Mouse (Mus musculus): Measurements from ENCODE around the gene Asgr1. TPM values are rescaled to one million over a fixed set of nuclear protein-coding genes. Genes with fewer than 3 reads are reported as not detected.
"Not testable (repeated sequence)": the region's sequence is repeated elsewhere in the genome, so short reads cannot be mapped to it uniquely, and the experiment has no call there.

Asgr1 gene
- polyA plus RNA-seq, 1 experiment from 2014 or later, result 2.9 TPM

DNA sequence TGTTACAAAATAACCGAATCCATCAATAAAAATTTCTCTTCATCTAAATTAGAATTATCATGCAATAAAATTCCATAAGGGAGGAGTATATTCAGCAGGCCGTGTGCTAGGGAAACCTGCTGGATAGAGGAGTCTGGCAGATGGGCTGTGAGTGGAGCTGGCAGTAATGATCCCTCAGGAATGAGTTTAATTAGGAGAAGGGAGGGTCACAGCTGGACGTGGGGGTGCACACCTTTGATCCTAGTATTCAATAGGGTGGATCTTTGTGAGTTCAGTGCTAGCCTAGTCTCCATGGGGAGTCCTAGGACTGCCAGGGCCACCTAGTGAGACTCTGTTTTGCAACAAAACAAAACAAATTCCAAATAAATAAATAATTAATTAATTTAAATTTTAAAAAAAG, 14.4 kb downstream of the Asgr1 start:
- DNase-seq (ENCODE audit: low spot score) (no peak), ATAC-seq (replicated peaks; ENCODE audit: low FRiP score, low read depth) (no peak)
- Histone ChIP-seq H3K4me3 (replicated peaks; ENCODE audit: low read depth, low read length) (no peak overlapping the region), H3K4me2 (ENCODE audit: low read length) (no peak overlapping the region), H3K27ac (no peak overlapping the region), H3K9me3 (replicated peaks; ENCODE audit: low read length) (no peaks in the 10 kb centered on the region), H3K36me3 (ENCODE audit: insufficient read depth, low read length) (no peaks in the 10 kb centered on the region), H3K27me3 (ENCODE audit: insufficient read depth, low read length) (no peaks in the 10 kb centered on the region), H3K4me1 (replicated peaks; ENCODE audit: insufficient read depth, low read length) (no peaks in the 10 kb centered on the region), H3K9ac (ENCODE audit: low read depth, low read length) (no peak overlapping the region)
- no peak for TF ChIP-seq CTCF (IDR thresholded peaks at IDR 0.05; ENCODE audit: low read depth)
- 37% methylated on average over 3 of the region's 3 CpGs for WGBS

DNA sequence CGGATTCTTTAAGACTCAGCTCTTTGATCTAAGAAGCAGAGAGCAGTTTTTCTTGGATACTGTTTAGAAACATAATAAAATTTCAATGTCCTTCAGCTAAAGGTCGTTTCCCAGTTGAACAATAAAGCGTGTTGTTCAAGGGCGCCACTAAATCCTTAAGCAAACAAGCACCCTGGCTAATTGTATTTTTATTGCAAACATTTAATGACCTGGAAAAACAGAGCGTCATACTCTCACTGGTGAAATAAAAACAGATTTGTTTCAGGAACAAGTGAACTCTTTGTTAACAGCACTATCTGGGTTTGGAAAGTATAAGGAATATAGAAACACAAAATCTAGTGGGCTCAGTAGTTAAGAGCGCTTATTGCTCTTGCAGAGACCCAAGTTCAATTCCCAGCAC, 16.2 kb downstream of the Asgr1 start:
- DNase-seq (ENCODE audit: low spot score) (peak; percentile 74), ATAC-seq (replicated peaks; ENCODE audit: low FRiP score, low read depth) (no peak)
- Histone ChIP-seq H3K4me2 (ENCODE audit: low read length) (no peak overlapping the region), H3K4me1 (replicated peaks; ENCODE audit: insufficient read depth, low read length) (no peaks in the 10 kb centered on the region), H3K9ac (ENCODE audit: low read depth, low read length) (no peak overlapping the region), H3K27me3 (ENCODE audit: insufficient read depth, low read length) (no peaks in the 10 kb centered on the region), H3K27ac (peak overlapping the region; percentile 62), H3K9me3 (replicated peaks; ENCODE audit: low read length) (no peaks in the 10 kb centered on the region), H3K36me3 (ENCODE audit: insufficient read depth, low read length) (no peaks in the 10 kb centered on the region), H3K4me3 (replicated peaks; ENCODE audit: low read depth, low read length) (no peak overlapping the region)
- 17% methylated on average over 6 of the region's 6 CpGs for WGBS
- TF ChIP-seq CTCF (IDR thresholded peaks at IDR 0.05; ENCODE audit: low read depth), result no peak

DNA sequence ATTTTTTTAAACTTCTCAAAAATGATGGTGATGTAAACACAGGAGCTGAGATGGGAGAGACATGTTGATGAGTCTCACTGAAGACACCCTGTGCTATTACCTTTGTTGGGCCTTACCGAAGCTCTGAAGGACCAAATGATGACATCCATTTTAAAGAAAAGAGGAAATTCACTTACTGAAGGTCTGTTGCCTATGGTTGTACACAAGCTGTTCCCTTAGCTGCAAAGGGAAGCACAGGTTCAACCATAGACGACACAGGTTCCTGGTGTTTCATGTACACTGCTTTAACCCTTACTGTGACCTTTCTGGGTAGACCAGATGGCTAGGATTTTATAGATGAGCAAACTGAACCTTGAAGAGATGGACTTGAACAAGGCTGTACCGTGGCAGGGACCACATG, 16.7 kb downstream of the Asgr1 start:
- H3K4me3 ChIP-seq (replicated peaks; ENCODE audit: low read depth, low read length); H3K9me3 ChIP-seq (replicated peaks; ENCODE audit: low read length); H3K4me1 ChIP-seq (replicated peaks; ENCODE audit: insufficient read depth, low read length); H3K9ac ChIP-seq (ENCODE audit: low read depth, low read length); H3K36me3 ChIP-seq (ENCODE audit: insufficient read depth, low read length); DNase-seq (ENCODE audit: low spot score); H3K4me2 ChIP-seq (ENCODE audit: low read length); ATAC-seq (replicated peaks; ENCODE audit: low FRiP score, low read depth); H3K27me3 ChIP-seq (ENCODE audit: insufficient read depth, low read length): not testable (repeated sequence)
- peak overlapping the region; percentile 55 for H3K27ac ChIP-seq
- 51% methylated on average over 3 of the region's 3 CpGs for WGBS

DNA sequence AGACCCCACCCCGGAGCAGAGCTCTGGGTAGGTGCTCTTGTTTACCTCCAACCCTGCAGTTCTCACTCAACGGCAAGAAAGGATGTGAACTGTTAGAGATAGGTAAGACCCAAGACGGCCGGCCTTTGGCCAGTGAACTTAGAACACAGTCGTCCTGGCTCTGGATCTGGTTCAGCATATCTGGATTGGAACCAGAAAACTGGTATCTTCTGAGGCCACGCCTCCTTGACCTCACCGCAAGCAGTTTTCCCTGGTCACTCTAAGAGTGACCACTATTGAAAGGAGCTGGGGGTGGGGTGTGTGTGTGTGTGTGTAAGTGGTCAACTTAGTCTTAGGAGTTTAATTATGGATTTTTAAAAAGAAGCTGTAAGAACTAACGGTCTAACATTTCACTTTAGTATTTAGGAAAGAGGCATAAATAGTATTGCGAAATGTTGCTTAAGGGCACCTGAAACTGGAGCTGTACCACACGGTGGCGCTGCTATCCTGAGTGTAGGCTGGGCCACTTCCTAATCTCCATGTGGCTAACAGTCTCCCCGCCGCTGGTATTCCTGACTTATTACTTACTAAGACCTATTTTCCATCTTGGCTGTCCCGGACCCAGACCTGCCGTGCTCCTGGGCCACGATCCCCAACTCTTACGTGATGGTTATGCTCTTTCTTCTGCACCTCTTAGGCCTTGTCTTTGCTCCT, 20.6 kb downstream of the Asgr1 start:
- no peak overlapping the region for H3K9ac ChIP-seq (ENCODE audit: low read depth, low read length)
- 0 out of 2 replicates have a peak, but pooled peaks have one; percentile 43 for ATAC-seq (replicated peaks; ENCODE audit: low FRiP score, low read depth)
- 34% methylated on average over 17 of the region's 17 CpGs for WGBS
- H3K4me1 ChIP-seq (replicated peaks; ENCODE audit: insufficient read depth, low read length), result no peaks in the 10 kb centered on the region
- H3K4me3 ChIP-seq (replicated peaks; ENCODE audit: low read depth, low read length), result no peak overlapping the region
- peak; percentile 95 for TF ChIP-seq CTCF (IDR thresholded peaks at IDR 0.05; ENCODE audit: low read depth)
- no peaks in the 10 kb centered on the region for H3K9me3 ChIP-seq (replicated peaks; ENCODE audit: low read length)
- H3K27me3 ChIP-seq (ENCODE audit: insufficient read depth, low read length), result no peaks in the 10 kb centered on the region
- peak overlapping the region; percentile 21; the same call in 1 of the 2 replicates for H3K4me2 ChIP-seq (ENCODE audit: low read length)
- H3K36me3 ChIP-seq (ENCODE audit: insufficient read depth, low read length), result no peaks in the 10 kb centered on the region
- DNase-seq (ENCODE audit: low spot score), result peak; percentile 93
- no peak overlapping the region for H3K27ac ChIP-seq

DNA sequence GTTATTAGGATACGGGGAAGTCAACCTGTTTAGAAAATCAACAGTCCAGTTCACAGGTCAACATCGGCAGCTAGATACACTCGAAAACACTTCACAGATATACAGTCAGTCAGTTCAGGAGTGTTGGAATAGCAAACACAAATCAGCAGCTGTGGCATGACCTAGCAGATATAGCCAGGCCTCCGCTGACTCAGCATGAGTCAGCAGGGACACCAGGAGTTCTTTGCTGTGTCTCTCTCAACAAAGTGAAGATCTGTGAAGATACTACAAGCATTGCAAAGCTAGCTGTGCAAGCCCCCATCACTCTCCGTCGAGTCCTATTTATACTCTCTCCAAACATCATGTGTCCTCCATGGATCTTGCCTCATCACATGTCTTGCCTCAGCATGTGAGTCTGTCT, 21.7 kb downstream of the Asgr1 start:
- DNase-seq (ENCODE audit: low spot score) (no peak), ATAC-seq (replicated peaks; ENCODE audit: low FRiP score, low read depth) (no peak)
- WGBS, result 64% methylated on average over 6 of the region's 6 CpGs
- Histone ChIP-seq H3K4me2 (ENCODE audit: low read length) (no peak overlapping the region), H3K4me1 (replicated peaks; ENCODE audit: insufficient read depth, low read length) (no peaks in the 10 kb centered on the region), H3K4me3 (replicated peaks; ENCODE audit: low read depth, low read length) (no peak overlapping the region), H3K9me3 (replicated peaks; ENCODE audit: low read length) (no peaks in the 10 kb centered on the region), H3K9ac (ENCODE audit: low read depth, low read length) (no peak overlapping the region), H3K27ac (no peak overlapping the region), H3K36me3 (ENCODE audit: insufficient read depth, low read length) (no peaks in the 10 kb centered on the region), H3K27me3 (ENCODE audit: insufficient read depth, low read length) (no peaks in the 10 kb centered on the region)
- TF ChIP-seq CTCF (IDR thresholded peaks at IDR 0.05; ENCODE audit: low read depth), result no peak

DNA sequence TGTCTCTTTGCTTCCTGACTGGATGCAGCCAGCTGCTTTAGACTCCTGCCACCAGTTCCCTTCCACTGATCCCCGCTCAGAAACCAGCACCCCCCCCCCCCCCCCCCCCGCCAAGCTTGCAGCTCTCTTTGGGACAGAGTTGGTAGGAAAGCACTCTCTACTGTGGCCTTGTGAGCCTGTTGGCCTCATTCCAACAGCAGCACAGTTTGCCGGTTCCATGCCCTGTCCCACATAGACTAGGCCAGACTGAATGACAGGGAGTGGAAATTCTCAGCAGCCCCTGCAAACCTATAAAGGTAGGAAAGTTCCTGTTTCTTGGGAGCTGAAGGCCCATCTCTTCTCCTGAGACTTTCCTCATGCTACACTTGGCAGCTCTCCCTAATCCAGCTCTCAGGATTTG, 23.6 kb downstream of the Asgr1 start:
- 40% methylated on average over 2 of the region's 3 CpGs for WGBS
- no peak overlapping the region for H3K27ac ChIP-seq
- H3K4me2 ChIP-seq (ENCODE audit: low read length), result no peak overlapping the region
- no peak for ATAC-seq (replicated peaks; ENCODE audit: low FRiP score, low read depth)
- no peaks in the 10 kb centered on the region for H3K27me3 ChIP-seq (ENCODE audit: insufficient read depth, low read length)
- no peaks in the 10 kb centered on the region for H3K9me3 ChIP-seq (replicated peaks; ENCODE audit: low read length)
- H3K4me1 ChIP-seq (replicated peaks; ENCODE audit: insufficient read depth, low read length), result no peaks in the 10 kb centered on the region
- H3K9ac ChIP-seq (ENCODE audit: low read depth, low read length), result no peak overlapping the region
- no peak overlapping the region for H3K4me3 ChIP-seq (replicated peaks; ENCODE audit: low read depth, low read length)
- TF ChIP-seq CTCF (IDR thresholded peaks at IDR 0.05; ENCODE audit: low read depth), result no peak
- DNase-seq (ENCODE audit: low spot score), result no peak
- H3K36me3 ChIP-seq (ENCODE audit: insufficient read depth, low read length), result no peaks in the 10 kb centered on the region

DNA sequence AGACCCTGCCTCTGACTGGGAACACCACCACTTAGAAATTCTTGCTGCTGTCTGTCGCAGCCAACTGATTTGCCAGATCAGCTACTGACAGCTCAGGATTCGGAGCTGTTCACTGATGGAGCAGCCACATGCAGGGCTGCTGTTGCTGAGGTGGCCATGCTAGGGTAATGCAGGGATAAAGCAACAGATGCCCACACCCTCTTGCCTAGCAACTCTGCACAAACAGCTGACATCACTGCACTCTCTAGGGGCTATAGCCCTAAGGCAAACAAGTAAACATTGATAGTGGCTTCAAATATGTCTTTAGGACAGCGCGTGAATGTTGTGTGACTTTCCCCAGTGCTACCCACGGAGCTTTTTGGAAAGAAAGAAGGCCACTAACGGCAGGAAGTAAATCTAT, 25.3 kb downstream of the Asgr1 start:
- no peaks in the 10 kb centered on the region for H3K36me3 ChIP-seq (ENCODE audit: insufficient read depth, low read length)
- ATAC-seq (replicated peaks; ENCODE audit: low FRiP score, low read depth) (no peak), DNase-seq (ENCODE audit: low spot score) (no peak)
- H3K4me2 ChIP-seq (ENCODE audit: low read length), result no peak overlapping the region
- no peak overlapping the region for H3K27ac ChIP-seq
- no peak overlapping the region for H3K9ac ChIP-seq (ENCODE audit: low read depth, low read length)
- WGBS, result 72% methylated on average over 6 of the region's 6 CpGs
- no peaks in the 10 kb centered on the region for H3K9me3 ChIP-seq (replicated peaks; ENCODE audit: low read length)
- no peaks in the 10 kb centered on the region for H3K27me3 ChIP-seq (ENCODE audit: insufficient read depth, low read length)
- H3K4me1 ChIP-seq (replicated peaks; ENCODE audit: insufficient read depth, low read length), result no peaks in the 10 kb centered on the region
- TF ChIP-seq CTCF (IDR thresholded peaks at IDR 0.05; ENCODE audit: low read depth), result no peak
- no peak overlapping the region for H3K4me3 ChIP-seq (replicated peaks; ENCODE audit: low read depth, low read length)
